29 mouse cellular contexts compared by ENCODE assay signal in the genomic region with DNA sequence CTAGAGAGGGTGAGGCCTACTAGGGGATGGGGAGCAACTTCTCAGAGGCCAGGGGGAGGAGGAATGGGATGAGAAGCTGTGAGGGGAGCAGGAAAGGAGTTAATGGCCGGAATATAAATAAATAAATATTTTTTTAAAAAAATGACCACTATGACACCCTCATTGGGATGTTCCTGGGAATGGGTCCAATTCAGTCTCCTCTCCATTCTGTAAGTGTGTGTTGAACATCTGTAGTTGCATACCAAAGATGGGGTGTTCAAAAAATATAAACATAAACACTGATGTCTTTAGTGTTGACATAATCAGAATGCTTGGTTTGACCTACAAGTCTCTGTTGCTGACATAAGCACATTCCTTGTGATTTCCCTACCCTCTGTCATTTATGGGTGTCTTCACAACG.
"Had no signal": no experiment of that assay in that cellular context is flagged by ENCODE, and none has a peak within 500 bp of the region (broad histone marks: within the 10 kb centered on the region; RNA-seq: fewer than 3 reads in every experiment).

No protein-coding gene starts in this region.

- H3K4me3 ChIP-seq: left cerebral cortex, adult 2 months; limb, embryonic 10.5 days; limb, embryonic 12.5 days; limb, embryonic 13.5 days; limb, embryonic 15.5 days; liver, embryonic 12.5 days; liver, embryonic 13.5 days; liver, embryonic 15.5 days; megakaryocyte, embryonic 14.5 days; midbrain, embryonic 10.5 days; midbrain, embryonic 12.5 days; midbrain, embryonic 13.5 days; midbrain, embryonic 15.5 days; myocyte; neural tube, embryonic 12.5 days; neural tube, embryonic 13.5 days had no signal

- H3K4me1 ChIP-seq: limb, embryonic 10.5 days; limb, embryonic 12.5 days; limb, embryonic 13.5 days; limb, embryonic 15.5 days; liver, embryonic 12.5 days; liver, embryonic 13.5 days; liver, embryonic 15.5 days; megakaryocyte, embryonic 14.5 days; midbrain, embryonic 12.5 days; midbrain, embryonic 15.5 days; neural tube, embryonic 12.5 days; neural tube, embryonic 13.5 days had no signal

- H3K36me3 ChIP-seq: limb, embryonic 10.5 days; limb, embryonic 12.5 days; limb, embryonic 13.5 days; limb, embryonic 15.5 days; liver, embryonic 12.5 days; liver, embryonic 13.5 days; liver, embryonic 15.5 days; midbrain, embryonic 10.5 days; midbrain, embryonic 12.5 days; midbrain, embryonic 13.5 days; midbrain, embryonic 15.5 days; neural tube, embryonic 12.5 days; neural tube, embryonic 13.5 days had no signal

- DNase-seq: layer of hippocampus, postnatal 36 days; left cerebral cortex, postnatal 4 days; liver; liver, embryonic 13.5 days; liver, postnatal 0 days; lung, postnatal 10 days; lung, postnatal 36 days; lung, postnatal 4 days; midbrain, embryonic 14.5 days had no signal

- H3K27ac ChIP-seq: left cerebral cortex, adult 2 months; limb, embryonic 10.5 days; limb, embryonic 12.5 days; limb, embryonic 13.5 days; limb, embryonic 15.5 days; liver, embryonic 12.5 days; liver, embryonic 13.5 days; liver, embryonic 14.5 days; liver, embryonic 15.5 days; macrophage; midbrain, embryonic 10.5 days; midbrain, embryonic 12.5 days; midbrain, embryonic 13.5 days; midbrain, embryonic 15.5 days; neural tube, embryonic 12.5 days; neural tube, embryonic 13.5 days had no signal

- ATAC-seq: liver, embryonic 12.5 days; liver, postnatal 0 days; midbrain, embryonic 13.5 days; midbrain, embryonic 15.5 days; midbrain, embryonic 16.5 days had no signal

- H3K4me2 ChIP-seq: limb, embryonic 12.5 days; limb, embryonic 13.5 days; limb, embryonic 15.5 days; liver, embryonic 11.5 days; liver, embryonic 12.5 days; liver, embryonic 13.5 days; liver, embryonic 15.5 days; midbrain, embryonic 11.5 days; midbrain, embryonic 12.5 days; midbrain, embryonic 13.5 days; midbrain, embryonic 15.5 days; neural tube, embryonic 12.5 days; neural tube, embryonic 13.5 days had no signal

- H3K27me3 ChIP-seq: limb, embryonic 12.5 days; limb, embryonic 13.5 days; limb, embryonic 15.5 days; liver, embryonic 12.5 days; liver, embryonic 13.5 days; liver, embryonic 15.5 days; megakaryocyte, embryonic 14.5 days; midbrain, embryonic 12.5 days; midbrain, embryonic 13.5 days; midbrain, embryonic 15.5 days; neural tube, embryonic 12.5 days; neural tube, embryonic 13.5 days had no signal

- H3K9ac ChIP-seq: limb, embryonic 12.5 days; limb, embryonic 13.5 days; limb, embryonic 15.5 days; liver, embryonic 12.5 days; liver, embryonic 13.5 days; liver, embryonic 14.5 days; liver, embryonic 15.5 days; liver, postnatal 0 days; midbrain, embryonic 12.5 days; midbrain, embryonic 13.5 days; midbrain, embryonic 15.5 days; neural tube, embryonic 12.5 days; neural tube, embryonic 13.5 days had no signal

- H3K9me3 ChIP-seq: limb, embryonic 10.5 days; limb, embryonic 12.5 days; limb, embryonic 13.5 days; limb, embryonic 15.5 days; liver, embryonic 12.5 days; liver, embryonic 13.5 days; liver, embryonic 15.5 days; midbrain, embryonic 10.5 days; midbrain, embryonic 12.5 days; midbrain, embryonic 13.5 days; midbrain, embryonic 15.5 days; neural tube, embryonic 12.5 days; neural tube, embryonic 13.5 days had no signal
